Mouse (Mus musculus) cortical plate, adult 2 months (tissue): ENCODE data around the gene Shisa4.

ENCODE experiments used
- CTCF ChIP-seq: fragments of 200-500 bp; IDR thresholded peaks from 2 replicates; pipeline ENCODE4 v1.5.1; 2011; ENCODE audit warnings: mild to moderate bottlenecking, control low read depth, low read length; ENCODE audit not compliant: insufficient read depth; ENCODE audit errors: extremely low read depth
- POLR2A ChIP-seq: fragments of 200-500 bp; IDR thresholded peaks from 2 replicates; pipeline ENCODE4 v1.6.1; 2011; ENCODE audit warnings: mild to moderate bottlenecking, low read length, control low read depth; ENCODE audit not compliant: insufficient read depth; ENCODE audit errors: extremely low read depth

DNA sequence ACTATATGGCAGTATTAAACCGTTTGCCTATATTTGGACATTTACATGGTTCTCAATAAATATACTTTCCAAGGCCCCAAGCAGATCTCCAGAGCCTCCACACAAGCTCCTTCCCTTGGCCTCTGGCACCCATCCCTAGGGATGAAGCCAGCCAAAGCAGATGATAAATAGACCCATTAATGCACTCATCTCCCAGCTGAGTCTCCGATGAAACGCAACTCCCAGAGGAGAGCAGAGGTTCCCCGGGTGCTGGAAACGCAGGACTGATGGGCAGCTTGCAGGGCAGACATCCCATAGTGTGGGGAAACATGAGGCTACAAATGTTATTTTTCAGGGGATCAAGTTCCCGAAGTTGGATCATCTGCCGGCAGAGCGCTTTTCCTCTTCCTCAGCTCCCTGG is 33.1 kb downstream of the Shisa4 start:
- TF ChIP-seq CTCF (no peak), POLR2A (no peak)
